Mouse (Mus musculus) megakaryocyte, embryonic 14.5 days (primary cell): ENCODE data around the gene Pde1c. TPM values are rescaled to one million over a fixed set of nuclear protein-coding genes. Genes with fewer than 3 reads are reported as not detected.

Experiments
- H3K27me3 ChIP-seq: replicated peaks from 2 replicates; pipeline ENCODE3; 2012; ENCODE audit warnings: inconsistent platforms
- H3K36me3 ChIP-seq: replicated peaks from 2 replicates; pipeline ENCODE3; 2012; ENCODE audit warnings: low read length, inconsistent platforms, mixed read lengths
- H3K4me1 ChIP-seq: 2 replicates; pipeline ENCODE4 v1.6.1; 2012; ENCODE audit warnings: inconsistent platforms
- H3K4me3 ChIP-seq: replicated peaks from 2 replicates; pipeline ENCODE3; 2012; ENCODE audit warnings: moderate library complexity, mild to moderate bottlenecking, inconsistent platforms
- H3K9me3 ChIP-seq: 2 replicates; pipeline ENCODE4 v1.6.1; 2012; ENCODE audit warnings: inconsistent platforms
- FLI1 ChIP-seq: IDR thresholded peaks from 2 replicates; pipeline ENCODE4 v1.6.1; 2012; ENCODE audit warnings: low read length, inconsistent platforms, mixed read lengths
- GATA1 ChIP-seq: IDR thresholded peaks from 3 replicates; pipeline ENCODE4 v1.6.1; 2012; ENCODE audit warnings: mixed read lengths, low read length, inconsistent platforms, borderline replicate concordance
- polyA plus RNA-seq: library from polyadenylated mRNA; stranded (reverse); fragments of >175 nt; gene quantifications from 2 replicates; pipeline ENCODE4 v1.2.3, GENCODE M21; 2012; ENCODE audit warnings: low replicate concordance; ENCODE audit not compliant: insufficient read depth

Gene Pde1c
- polyA plus RNA-seq, 1 experiment: 0.62 TPM

DNA sequence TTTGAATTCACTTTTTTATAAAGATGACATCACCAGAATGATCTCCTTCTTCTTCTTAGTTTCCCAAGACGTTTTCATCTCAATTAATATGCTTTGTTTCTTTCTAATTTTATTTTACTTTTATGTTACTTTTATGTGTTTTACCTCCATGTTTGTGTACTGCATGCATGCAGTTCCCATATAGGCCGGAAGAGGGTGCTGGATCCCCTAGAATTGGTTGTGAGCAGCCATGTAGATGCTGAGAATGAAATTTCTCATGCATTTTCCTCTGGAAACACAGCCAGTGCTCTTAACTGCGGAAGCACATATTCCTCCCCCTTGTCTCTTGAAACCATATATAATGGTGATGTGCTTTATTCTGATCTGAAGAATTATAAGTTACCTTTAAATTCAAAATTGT is 110.8 kb downstream of the Pde1c start:
- Histone ChIP-seq H3K4me3 (no peak overlapping the region), H3K4me1 (no peaks in the 10 kb centered on the region), H3K27me3 (no peaks in the 10 kb centered on the region), H3K36me3 (no peaks in the 10 kb centered on the region), H3K9me3 (no peaks in the 10 kb centered on the region)
- TF ChIP-seq FLI1 (no peak), GATA1 (no peak)

DNA sequence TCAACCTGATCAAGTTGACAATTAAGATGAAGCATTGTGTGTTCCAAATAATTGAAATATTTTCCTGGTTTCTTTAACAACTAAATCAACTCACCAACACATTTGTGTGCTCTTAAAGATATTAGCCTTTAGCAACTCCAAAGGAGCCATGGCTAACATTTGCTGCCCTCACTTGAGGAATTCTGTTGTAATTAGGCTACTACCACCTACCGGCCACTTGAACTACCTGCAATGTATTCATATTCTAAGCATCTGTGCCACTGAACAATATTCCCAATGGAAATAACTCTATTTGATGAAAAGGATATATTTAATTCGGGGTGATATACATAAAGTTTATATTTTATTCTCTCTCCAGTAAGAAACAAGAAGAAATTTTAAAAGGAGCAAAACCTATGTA is 121.0 kb downstream of the Pde1c start:
- no peaks in the 10 kb centered on the region for H3K36me3 ChIP-seq
- H3K4me3 ChIP-seq: no peak overlapping the region
- no peaks in the 10 kb centered on the region for H3K4me1 ChIP-seq
- no peaks in the 10 kb centered on the region for H3K27me3 ChIP-seq
- H3K9me3 ChIP-seq: no peaks in the 10 kb centered on the region
- TF ChIP-seq FLI1: no peak
- TF ChIP-seq GATA1: no peak

DNA sequence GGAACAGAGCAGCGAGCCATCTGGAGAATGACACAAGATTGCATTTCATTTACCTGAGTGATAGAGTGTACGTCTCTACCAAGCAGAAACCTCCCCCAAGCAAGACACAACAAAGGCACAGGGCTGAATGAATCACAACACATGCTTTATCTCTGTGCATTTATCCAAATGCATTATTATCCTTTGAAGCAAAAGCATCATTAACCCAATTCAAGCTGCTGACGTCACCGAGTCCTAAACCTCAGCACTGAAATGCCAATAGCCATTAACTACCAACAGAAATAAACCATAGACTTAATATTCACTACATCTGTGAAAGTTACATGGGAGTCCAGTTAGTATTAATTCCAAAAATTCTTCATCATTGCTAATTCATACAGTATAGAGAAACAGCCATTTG is 127.4 kb downstream of the Pde1c start:
- H3K9me3 ChIP-seq: 0 out of 2 replicates have a peak, but pooled peaks cover 3% of the 10 kb centered on the region

GRCm38 (mm10) chr6:56425846-56426245 is 143.1 kb downstream of the Pde1c start:
- Histone ChIP-seq H3K27me3 (no peaks in the 10 kb centered on the region), H3K4me1 (no peaks in the 10 kb centered on the region), H3K36me3 (no peaks in the 10 kb centered on the region), H3K9me3 (0 out of 2 replicates have a peak, but pooled peaks cover 5% of the 10 kb centered on the region), H3K4me3 (no peak overlapping the region)
- TF ChIP-seq FLI1 (no peak), GATA1 (no peak)

More for the DNA sequence above, 127.4 kb downstream of the Pde1c start:
- Histone ChIP-seq H3K4me1 (no peaks in the 10 kb centered on the region), H3K36me3 (no peaks in the 10 kb centered on the region), H3K27me3 (no peaks in the 10 kb centered on the region), H3K4me3 (no peak overlapping the region)
- no peak for TF ChIP-seq FLI1
- TF ChIP-seq GATA1: no peak

GRCm38 (mm10) chr6:56422866-56423265 is 146.0 kb downstream of the Pde1c start:
- no peaks in the 10 kb centered on the region for H3K36me3 ChIP-seq
- no peak for TF ChIP-seq GATA1
- H3K4me3 ChIP-seq: no peak overlapping the region
- H3K4me1 ChIP-seq: no peaks in the 10 kb centered on the region
- no peaks in the 10 kb centered on the region for H3K27me3 ChIP-seq
- 0 out of 2 replicates have a peak, but pooled peaks cover 5% of the 10 kb centered on the region for H3K9me3 ChIP-seq

GRCm38 (mm10) chr6:56416191-56416590 is 152.7 kb downstream of the Pde1c start:
- Histone ChIP-seq H3K27me3 (no peaks in the 10 kb centered on the region), H3K36me3 (no peaks in the 10 kb centered on the region), H3K4me1 (no peaks in the 10 kb centered on the region), H3K9me3 (0 out of 2 replicates have a peak, but pooled peaks cover 5% of the 10 kb centered on the region), H3K4me3 (no peak overlapping the region)
- no peak for TF ChIP-seq FLI1
- no peak for TF ChIP-seq GATA1

DNA sequence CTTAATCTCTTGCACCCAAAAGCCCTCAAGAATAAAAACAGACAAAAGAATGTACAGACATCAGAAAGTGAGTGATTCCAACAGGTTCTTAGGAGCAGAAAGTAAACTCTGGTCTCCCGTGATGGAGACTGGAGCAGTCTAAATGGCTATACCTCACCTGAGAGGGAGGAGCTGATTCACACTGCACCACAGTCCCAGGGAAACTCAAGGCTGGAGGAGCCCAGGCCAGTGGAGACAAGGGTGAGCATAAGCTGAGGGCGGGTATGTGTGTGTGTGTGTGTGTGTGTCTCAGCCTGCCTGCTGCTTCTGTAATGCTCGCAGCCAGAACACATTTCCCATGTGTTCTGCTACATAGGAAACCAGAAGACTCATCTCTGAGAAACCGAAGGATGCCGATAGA is 179.7 kb downstream of the Pde1c start:
- Histone ChIP-seq H3K27me3 (no peaks in the 10 kb centered on the region), H3K4me3 (peak overlapping the region; percentile 38), H3K4me1 (no peaks in the 10 kb centered on the region), H3K9me3 (peaks cover 3% of the 10 kb centered on the region; the same call in 1 of the 2 replicates), H3K36me3 (no peaks in the 10 kb centered on the region)
- TF ChIP-seq FLI1: no peak
- TF ChIP-seq GATA1: no peak

GRCm38 (mm10) chr6:56376359-56376758 is 192.5 kb downstream of the Pde1c start:
- no peaks in the 10 kb centered on the region for H3K4me1 ChIP-seq
- H3K9me3 ChIP-seq: peaks cover 10% of the 10 kb centered on the region; the same call in 1 of the 2 replicates
- no peak overlapping the region for H3K4me3 ChIP-seq
- no peaks in the 10 kb centered on the region for H3K27me3 ChIP-seq
- H3K36me3 ChIP-seq: no peaks in the 10 kb centered on the region
- TF ChIP-seq FLI1: no peak
- no peak for TF ChIP-seq GATA1

GRCm38 (mm10) chr6:56374180-56374579 is 194.7 kb downstream of the Pde1c start:
- Histone ChIP-seq H3K4me3 (no peak overlapping the region), H3K36me3 (no peaks in the 10 kb centered on the region), H3K27me3 (no peaks in the 10 kb centered on the region), H3K4me1 (no peaks in the 10 kb centered on the region), H3K9me3 (peaks cover 13% of the 10 kb centered on the region; the same call in 1 of the 2 replicates)
- TF ChIP-seq FLI1: no peak
- no peak for TF ChIP-seq GATA1

- TF ChIP-seq FLI1 (no peak), GATA1 (no peak)
- Histone ChIP-seq H3K27me3 (no peaks in the 10 kb centered on the region), H3K4me1 (no peaks in the 10 kb centered on the region), H3K36me3 (no peaks in the 10 kb centered on the region), H3K4me3 (no peak overlapping the region), H3K9me3 (peaks cover 16% of the 10 kb centered on the region; the same call in 1 of the 2 replicates)
Observed at GRCm38 (mm10) chr6:56373753-56374152, 195.2 kb downstream of the Pde1c start.
